Mouse (Mus musculus): Measurements from ENCODE around the gene 4933430I17Rik.

Gene 4933430I17Rik

GRCm38 (mm10) chr4:62505991-62506390 is 19.2 kb upstream of the 4933430I17Rik start:
- DNase-seq: no peak

GRCm38 (mm10) chr4:62506798-62507197 is 18.4 kb upstream of the 4933430I17Rik start:
- DNase-seq: peak; percentile 64 to 67

GRCm38 (mm10) chr4:62508839-62509238 is 16.3 kb upstream of the 4933430I17Rik start:
- DNase-seq: peak in 1 of 2 experiments; percentile 55

DNA sequence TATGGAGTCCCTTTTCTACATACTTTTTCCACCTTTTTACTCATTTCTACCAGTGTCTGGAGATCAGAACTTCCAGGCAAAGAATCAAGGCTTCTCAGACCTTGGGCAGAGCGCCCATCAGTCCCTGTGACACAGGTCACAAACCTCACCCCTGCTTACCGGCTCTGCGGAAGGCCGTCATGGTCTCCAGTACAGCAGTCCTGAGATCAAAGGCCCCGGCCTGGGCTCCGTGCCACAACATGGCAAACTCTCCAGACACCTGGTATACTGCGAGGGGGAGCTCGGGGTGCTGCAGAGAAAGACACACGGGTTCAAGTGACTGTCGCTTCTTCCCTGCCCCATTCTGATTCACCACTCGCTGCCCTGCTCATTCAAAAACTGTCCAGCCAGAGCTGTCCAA is 15.2 kb upstream of the 4933430I17Rik start:
- DNase-seq: peak; percentile 40 to 44

GRCm38 (mm10) chr4:62513998-62514506 is 11.1 kb upstream of the 4933430I17Rik start:
- no peak for DNase-seq

DNA sequence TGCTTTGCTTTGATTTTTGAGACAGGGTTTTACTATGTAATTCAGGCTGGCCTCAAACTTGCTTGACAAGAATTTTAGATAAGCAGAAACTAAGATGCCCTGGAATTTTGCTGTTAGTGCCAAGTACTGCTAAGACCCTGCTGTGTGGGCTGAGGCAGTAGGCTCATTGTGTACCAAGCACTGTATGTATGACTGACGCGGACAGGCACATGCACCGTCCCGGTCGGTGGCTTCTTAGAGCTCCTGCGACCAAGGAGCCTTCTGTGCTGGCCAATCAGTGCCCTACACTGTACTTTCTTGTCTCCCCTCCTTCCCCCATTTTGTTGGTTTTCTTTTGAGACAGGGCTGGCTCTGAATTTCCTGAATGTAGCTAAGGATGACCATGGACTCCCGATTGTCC is 10.2 kb upstream of the 4933430I17Rik start:
- DNase-seq: no peak

GRCm38 (mm10) chr4:62515490-62515889 is 9.7 kb upstream of the 4933430I17Rik start:
- no peak for DNase-seq

- DNase-seq: peak in 1 of 2 experiments; percentile 33
These were observed 9.1 kb upstream of the 4933430I17Rik start for GRCm38 (mm10) chr4:62516079-62516478.

GRCm38 (mm10) chr4:62516579-62516978 is 8.6 kb upstream of the 4933430I17Rik start:
- no peak for DNase-seq

GRCm38 (mm10) chr4:62517046-62517445 is 8.1 kb upstream of the 4933430I17Rik start:
- DNase-seq: no peak

- no peak for DNase-seq
These were observed 7.4 kb upstream of the 4933430I17Rik start for GRCm38 (mm10) chr4:62517538-62518415.

DNA sequence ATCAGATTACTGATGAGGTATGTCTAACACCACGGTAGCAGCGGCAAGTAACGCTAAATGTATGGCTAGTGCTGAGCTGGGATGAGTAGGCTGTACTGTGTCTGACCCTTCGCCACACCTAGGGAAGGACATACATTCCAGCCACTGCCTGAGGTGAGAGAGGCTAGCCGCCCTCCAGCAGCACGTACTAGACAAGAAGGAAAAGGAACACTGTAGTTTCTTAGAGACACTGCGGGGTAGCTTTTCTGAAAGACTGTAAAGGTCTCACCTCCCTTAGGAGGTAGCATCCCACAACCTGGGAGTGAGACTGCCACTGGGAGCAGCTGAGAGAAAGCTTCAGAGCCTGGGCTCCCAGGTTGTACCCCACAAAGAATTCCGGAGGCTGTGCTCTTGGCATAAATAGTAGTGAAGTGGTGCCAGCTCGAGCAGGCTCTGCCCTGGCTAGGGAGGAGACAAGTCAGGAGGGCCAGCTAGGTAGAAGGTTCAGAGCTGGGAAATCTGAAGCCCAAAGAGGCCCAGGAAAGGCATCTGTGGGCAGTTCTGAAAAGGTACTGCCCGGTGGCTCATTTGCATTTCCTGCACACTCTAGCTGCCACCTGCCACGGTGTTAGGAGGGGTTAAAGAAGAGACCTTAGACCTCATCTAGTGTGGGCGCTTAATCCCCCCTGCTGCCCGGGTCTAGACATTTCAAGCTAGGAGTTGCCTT is 6.6 kb upstream of the 4933430I17Rik start:
- peak; percentile 31 to 40 for DNase-seq

GRCm38 (mm10) chr4:62519122-62519848 is 5.9 kb upstream of the 4933430I17Rik start:
- no peak for DNase-seq

DNA sequence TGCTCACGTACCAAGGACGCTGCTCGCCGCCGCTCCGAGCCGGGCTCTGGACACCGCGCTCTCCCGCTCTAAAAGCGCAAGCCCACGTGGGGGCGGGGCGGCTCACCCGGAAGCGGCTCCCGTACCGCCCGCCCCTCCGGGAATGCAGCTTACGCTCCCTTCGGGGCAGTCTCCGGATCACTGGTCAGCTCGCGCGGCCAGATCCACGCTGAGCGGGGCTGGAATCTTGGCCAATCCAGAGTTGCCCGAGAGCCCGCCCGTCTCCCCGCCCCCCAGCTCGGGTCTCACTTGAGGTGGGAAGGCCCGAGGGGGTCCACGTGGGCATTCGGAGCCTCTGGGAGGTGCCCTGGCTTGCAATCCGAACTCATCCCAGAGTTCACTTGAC is 5.3 kb upstream of the 4933430I17Rik start, which contains the start of gene Alad:
Alad (minus strand) TSS at position 70 of the 385 bp plus-strand sequence.
- peak; percentile 85 to 89 for DNase-seq

DNA sequence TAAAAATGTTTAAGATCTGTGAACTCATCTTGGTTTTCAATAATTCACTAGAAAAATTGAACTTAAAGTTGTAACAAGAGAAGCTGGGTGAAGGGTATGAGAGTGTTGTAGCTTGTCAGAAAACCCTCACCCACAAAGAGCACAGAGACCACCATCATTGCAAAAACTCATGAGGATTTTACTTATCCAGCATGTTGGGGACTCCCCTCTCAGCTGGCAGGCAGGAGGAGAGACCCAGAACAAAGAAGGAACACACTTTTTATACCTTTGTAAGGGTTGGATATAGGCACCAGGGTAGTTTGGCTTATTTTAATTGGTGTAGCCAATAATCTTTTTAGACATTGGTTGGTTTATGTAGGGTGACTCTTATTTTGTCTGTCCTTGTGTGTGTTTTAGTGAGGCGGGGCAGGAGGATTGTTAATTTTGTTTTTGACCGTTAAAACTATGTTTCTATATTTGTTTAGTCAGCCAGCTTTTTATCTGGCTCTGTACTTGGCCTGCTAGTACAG is 4.2 kb upstream of the 4933430I17Rik start:
- DNase-seq: no peak

- DNase-seq: no peak
These were observed 281 bp downstream of the 4933430I17Rik start for GRCm38 (mm10) chr4:62525489-62525811.

GRCm38 (mm10) chr4:62526256-62526655 is 1.1 kb downstream of the 4933430I17Rik start:
- no peak for DNase-seq

GRCm38 (mm10) chr4:62527655-62528054 is 2.5 kb downstream of the 4933430I17Rik start:
- no peak for DNase-seq

DNA sequence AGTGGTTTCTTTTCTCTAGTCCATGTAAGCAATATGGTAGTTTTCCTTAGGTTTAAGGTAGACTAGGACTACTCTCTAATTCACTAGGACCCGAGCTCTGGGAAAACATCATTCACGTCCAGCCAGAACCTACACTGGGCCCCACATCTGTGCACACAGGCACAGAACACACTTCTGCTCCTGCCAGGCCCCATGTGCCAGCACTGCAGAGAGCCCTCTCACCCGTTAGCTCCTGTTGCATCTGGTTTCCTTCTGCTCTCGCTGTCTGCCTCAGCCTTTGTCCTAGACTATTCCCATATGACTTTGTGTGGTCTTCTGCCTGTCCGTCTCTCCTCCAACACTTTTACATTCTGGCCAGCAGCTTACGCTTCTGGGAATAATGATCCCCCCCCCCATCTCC is 8.6 kb downstream of the 4933430I17Rik start:
- DNase-seq: no peak

DNA sequence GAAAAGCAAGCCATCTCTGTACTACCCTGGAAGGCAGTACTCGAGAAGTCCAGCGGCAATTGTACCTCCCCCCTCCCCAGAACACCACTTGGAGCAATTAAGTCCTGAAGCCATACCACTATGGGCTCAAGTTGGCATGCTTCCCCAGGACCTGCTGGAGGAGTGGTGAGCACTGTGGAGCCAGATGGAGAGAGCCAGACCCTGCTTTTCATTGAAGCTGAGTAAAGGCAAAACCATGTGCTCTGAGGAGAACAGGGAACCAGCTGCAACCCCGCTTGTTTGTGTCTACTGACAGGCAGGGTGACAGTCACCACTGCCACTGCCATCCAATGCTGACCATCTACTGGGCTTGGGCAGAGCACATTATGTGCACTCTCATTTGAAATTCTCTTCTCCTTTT is 16.6 kb downstream of the 4933430I17Rik start:
- peak; percentile 77 to 82 for DNase-seq

- no peak for DNase-seq
These were observed 18.6 kb downstream of the 4933430I17Rik start for GRCm38 (mm10) chr4:62543782-62544181.

GRCm38 (mm10) chr4:62544801-62545200 is 19.6 kb downstream of the 4933430I17Rik start:
- DNase-seq: no peak

DNA sequence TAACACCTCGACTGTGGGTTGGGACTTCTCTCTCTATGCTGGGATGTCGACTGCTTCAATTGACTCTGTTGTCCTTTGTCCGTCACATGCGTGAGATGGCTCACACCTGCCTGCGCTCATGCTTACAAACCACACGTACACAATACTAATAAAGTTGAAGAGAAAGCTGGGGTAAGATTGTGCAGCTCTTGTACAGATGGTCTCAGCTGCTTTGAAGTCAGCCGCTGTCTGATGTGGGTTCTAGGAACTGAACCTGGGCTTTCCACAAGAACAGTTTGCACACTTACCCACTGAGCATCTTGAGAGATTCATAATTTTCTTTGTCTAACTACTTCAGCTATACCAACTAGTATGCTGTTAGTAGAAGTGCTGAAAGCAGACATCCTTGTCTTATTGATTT is 26.8 kb downstream of the 4933430I17Rik start:
- DNase-seq: no peak
